Mouse (Mus musculus) midbrain, postnatal 0 days (tissue): ENCODE measurements around the gene Svbp. TPM values are rescaled to one million over a fixed set of nuclear protein-coding genes. Genes with fewer than 3 reads are reported as not detected.

Source experiments
- ATAC-seq: fragments of 200-750 bp; cut with Nextera tagmentation; 2 replicates; pipeline ENCODE4 v1.8.0; 2017; ENCODE audit warnings: moderate number of reproducible peaks, mild to moderate bottlenecking, moderate TSS enrichment, moderate library complexity; ENCODE audit not compliant: low FRiP score
- DNase-seq: peaks from one replicate; pipeline ENCODE4 v3.0.0-alpha.2; 2015; ENCODE audit warnings: low spot score
- H3K27ac ChIP-seq: fragments of 300-500 bp; sonication (generic); 2 replicates; pipeline ENCODE4 v1.5.1; 2014; ENCODE audit warnings: low read depth, mild to moderate bottlenecking, low read length, mixed read lengths
- H3K27me3 ChIP-seq: fragments of 300-500 bp; sonication (generic); 2 replicates; pipeline ENCODE4 v1.6.1; 2014; ENCODE audit warnings: low read length, control low read depth, mixed read lengths; ENCODE audit not compliant: insufficient read depth
- H3K36me3 ChIP-seq: fragments of 300-500 bp; sonication (generic); 2 replicates; pipeline ENCODE4 v1.6.1; 2014; ENCODE audit warnings: low read length, control low read depth, mixed read lengths; ENCODE audit not compliant: insufficient read depth
- H3K4me1 ChIP-seq: fragments of 300-500 bp; sonication (generic); 2 replicates; pipeline ENCODE4 v1.6.1; 2014; ENCODE audit warnings: mild to moderate bottlenecking, control low read depth, antibody characterized with exemption, low read length, mixed read lengths; ENCODE audit not compliant: insufficient read depth
- H3K4me2 ChIP-seq: fragments of 300-500 bp; sonication (generic); 2 replicates; pipeline ENCODE4 v1.6.1; 2014; ENCODE audit warnings: low read depth, mild to moderate bottlenecking, low read length, mixed read lengths; ENCODE audit not compliant: poor library complexity, severe bottlenecking
- H3K4me3 ChIP-seq: fragments of 300-500 bp; sonication (generic); 2 replicates; pipeline ENCODE4 v1.5.1; 2014; ENCODE audit warnings: low read depth, mild to moderate bottlenecking, low read length, moderate library complexity
- H3K9ac ChIP-seq: fragments of 300-500 bp; sonication (generic); replicated peaks from 2 replicates; pipeline ENCODE4 v1.6.1; 2014; ENCODE audit warnings: mild to moderate bottlenecking, low read length, moderate library complexity, mixed read lengths; ENCODE audit not compliant: poor library complexity, severe bottlenecking
- H3K9me3 ChIP-seq: fragments of 300-500 bp; sonication (generic); 2 replicates; pipeline ENCODE4 v1.6.1; 2016; ENCODE audit warnings: low read length, control low read depth
- CTCF ChIP-seq: IDR thresholded peaks from 2 replicates; pipeline ENCODE4 v1.5.1; 2016; ENCODE audit warnings: antibody characterized with exemption, mild to moderate bottlenecking
- WGBS: fragments of 180-500 bp; shearing (Covaris S2); extraction: QIAGEN DNeasy Blood & Tissue Kit; methylation state at CpG from one replicate; pipeline ENCODE4 v1.1.7; 2014; 5-methylcytosine and 5-hydroxymethylcytosine counted together
- polyA plus RNA-seq: library from polyadenylated mRNA; unstranded; fragments of >200 nt; fragmentation: Nextera tagmentation; extraction: Ambion mirVana; gene quantifications from 2 replicates; pipeline ENCODE4 v1.2.1, GENCODE M21; 2015
- total RNA-seq: library from RNA; depleted of rRNA; stranded (reverse); fragments of >200 nt; gene quantifications from 2 replicates; pipeline ENCODE4 v1.2.3, GENCODE M21; 2014; rRNA removed

Svbp gene
- 66.3 and 83.1 TPM in 2 replicates for total RNA-seq
- polyA plus RNA-seq = 196 and 200 TPM in 2 replicates

DNA sequence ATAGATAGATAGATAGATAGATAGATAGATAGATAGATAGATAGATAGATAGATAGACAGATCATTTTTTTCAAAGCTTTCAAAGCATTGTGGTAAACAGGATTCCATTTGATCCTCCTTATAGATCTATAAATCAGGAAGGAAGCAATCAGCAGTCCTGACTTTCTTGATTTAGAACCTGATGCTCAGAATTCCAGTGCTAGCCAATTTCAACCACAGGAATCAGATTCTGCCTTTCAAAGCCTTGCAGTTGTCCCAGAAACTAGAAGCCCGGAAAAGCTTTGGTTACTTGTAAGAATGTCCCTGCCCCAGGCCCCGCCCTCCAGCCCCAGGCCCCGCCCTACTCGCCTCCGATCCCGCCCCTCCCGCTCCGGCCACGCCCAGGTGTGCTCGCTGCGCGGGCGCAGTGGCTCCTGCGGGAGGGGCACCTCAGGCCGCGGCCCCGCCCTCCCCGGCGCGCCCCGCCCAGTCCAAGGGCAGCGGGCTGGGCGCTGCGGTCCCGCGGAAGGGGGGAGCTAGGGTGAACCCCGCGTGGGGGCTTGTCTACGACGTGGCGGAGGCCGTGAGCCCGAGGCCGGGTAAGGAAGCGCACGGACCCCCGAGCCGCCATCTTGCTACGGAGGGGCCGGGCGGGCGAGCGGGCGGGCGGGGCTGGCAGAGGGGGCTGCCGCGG is at the start of gene Svbp:
Svbp (plus strand) TSS at position 398 of the 673 bp plus-strand sequence.
- no peaks in the 10 kb centered on the region for H3K9me3 ChIP-seq
- peak; percentile 88 for DNase-seq
- H3K36me3 ChIP-seq = no peaks in the 10 kb centered on the region
- peak within 1 kb of the TSS; percentile 85 for H3K9ac ChIP-seq
- peak within 1 kb of the TSS; percentile 70 for H3K4me3 ChIP-seq
- peak within 1 kb of the TSS; percentile 71 for H3K4me2 ChIP-seq
- no peaks in the 10 kb centered on the region for H3K27me3 ChIP-seq
- TF ChIP-seq CTCF = no peak
- under 1% methylated on average over 28 of the region's 47 CpGs for WGBS
- H3K4me1 ChIP-seq = peaks cover 10% of the 10 kb centered on the region
- peak within 1 kb of the TSS; percentile 85 for H3K27ac ChIP-seq
- ATAC-seq = peak; percentile 89

DNA sequence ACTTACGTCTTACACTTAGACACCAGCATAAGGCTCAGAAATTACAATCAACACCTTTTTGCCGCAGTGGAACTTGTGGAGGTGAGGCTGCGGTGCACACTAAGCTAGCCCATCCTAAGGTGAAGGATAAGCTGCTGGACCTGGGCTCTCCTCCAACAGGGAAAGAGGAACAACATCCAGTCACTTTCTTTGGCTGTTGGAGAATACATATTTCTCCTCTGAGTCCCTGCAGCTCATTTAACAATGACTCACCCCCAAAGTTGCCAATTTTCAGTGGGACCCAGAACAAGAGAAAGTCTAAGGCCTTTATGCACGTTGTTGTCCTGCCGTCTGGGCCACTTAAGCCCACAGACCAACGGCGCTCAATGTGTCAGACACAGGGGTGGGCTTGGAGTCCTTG is 48.3 kb upstream of the Svbp start:
- H3K4me1 ChIP-seq = no peaks in the 10 kb centered on the region

GRCm38 (mm10) chr4:119147347-119147746 is 47.8 kb upstream of the Svbp start:
- no peak for DNase-seq
- H3K4me3 ChIP-seq = no peak overlapping the region
- H3K4me1 ChIP-seq = no peaks in the 10 kb centered on the region
- no peaks in the 10 kb centered on the region for H3K36me3 ChIP-seq
- WGBS = 94% methylated on average over 5 of the region's 5 CpGs
- no peak for ATAC-seq
- no peak for TF ChIP-seq CTCF
- no peaks in the 10 kb centered on the region for H3K9me3 ChIP-seq
- no peak overlapping the region for H3K27ac ChIP-seq
- no peaks in the 10 kb centered on the region for H3K27me3 ChIP-seq
- H3K4me2 ChIP-seq = no peak overlapping the region
- H3K9ac ChIP-seq = no peak overlapping the region

More for the DNA sequence above, 48.3 kb upstream of the Svbp start:
- Histone ChIP-seq H3K4me2 (no peak overlapping the region), H3K9ac (no peak overlapping the region), H3K27ac (no peak overlapping the region), H3K27me3 (no peaks in the 10 kb centered on the region), H3K9me3 (no peaks in the 10 kb centered on the region), H3K36me3 (no peaks in the 10 kb centered on the region), H3K4me3 (no peak overlapping the region)
- no peak for TF ChIP-seq CTCF
- WGBS = 91% methylated on average over 7 of the region's 7 CpGs
- DNase-seq (no peak), ATAC-seq (no peak)

DNA sequence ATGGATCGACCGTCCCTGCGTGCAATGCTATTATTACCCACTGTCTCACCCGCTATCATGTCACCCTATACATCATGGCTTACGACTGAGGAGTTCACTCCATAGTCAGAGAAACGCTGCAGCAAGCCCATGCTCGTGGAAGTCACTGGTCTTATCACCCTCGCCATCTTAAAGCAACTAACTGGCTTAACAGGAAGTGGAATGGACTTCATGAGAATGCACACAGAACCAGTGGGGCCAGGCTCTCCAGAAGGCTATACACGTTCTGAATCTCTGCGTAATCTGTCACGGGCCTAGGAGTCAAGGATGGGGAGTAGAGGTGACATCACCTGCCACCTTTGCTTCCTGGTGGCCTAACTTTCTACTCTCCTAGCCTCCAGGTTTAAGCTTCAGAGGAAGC is 46.4 kb upstream of the Svbp start:
- Histone ChIP-seq H3K36me3 (no peaks in the 10 kb centered on the region), H3K27ac (no peak overlapping the region), H3K9me3 (no peaks in the 10 kb centered on the region), H3K9ac (no peak overlapping the region), H3K4me2 (no peak overlapping the region), H3K4me1 (no peaks in the 10 kb centered on the region), H3K27me3 (no peaks in the 10 kb centered on the region), H3K4me3 (no peak overlapping the region)
- TF ChIP-seq CTCF = no peak
- no peak for ATAC-seq
- 90% methylated on average over 11 of the region's 11 CpGs for WGBS
- DNase-seq = no peak

DNA sequence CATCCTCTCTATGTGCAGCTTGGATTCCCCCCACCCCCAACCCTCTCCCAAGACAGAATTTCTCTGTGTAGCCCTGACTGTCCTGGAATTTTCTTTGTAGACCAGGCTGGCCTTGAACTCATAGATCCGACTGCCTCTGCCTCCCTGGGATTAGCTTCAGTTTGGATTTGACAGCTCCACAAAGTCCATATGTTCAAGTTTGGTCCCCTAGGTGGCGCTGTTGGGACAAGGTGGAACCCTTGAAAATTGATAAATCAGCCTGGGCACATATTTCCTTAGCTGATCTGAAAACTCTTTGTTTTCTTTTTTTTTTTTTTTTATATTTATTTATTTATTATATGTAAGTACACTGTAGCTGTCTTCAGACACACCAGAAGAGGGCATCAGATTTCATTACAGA is 37.9 kb upstream of the Svbp start:
- Histone ChIP-seq H3K4me2 (no peak overlapping the region), H3K36me3 (no peaks in the 10 kb centered on the region), H3K27me3 (no peaks in the 10 kb centered on the region), H3K4me3 (no peak overlapping the region), H3K9me3 (no peaks in the 10 kb centered on the region), H3K27ac (no peak overlapping the region), H3K9ac (no peak overlapping the region), H3K4me1 (no peaks in the 10 kb centered on the region)
- DNase-seq = peak; percentile 22
- WGBS = 29% methylated on average over 2 of the region's 2 CpGs
- peak; percentile 54 for TF ChIP-seq CTCF
- ATAC-seq = no peak

DNA sequence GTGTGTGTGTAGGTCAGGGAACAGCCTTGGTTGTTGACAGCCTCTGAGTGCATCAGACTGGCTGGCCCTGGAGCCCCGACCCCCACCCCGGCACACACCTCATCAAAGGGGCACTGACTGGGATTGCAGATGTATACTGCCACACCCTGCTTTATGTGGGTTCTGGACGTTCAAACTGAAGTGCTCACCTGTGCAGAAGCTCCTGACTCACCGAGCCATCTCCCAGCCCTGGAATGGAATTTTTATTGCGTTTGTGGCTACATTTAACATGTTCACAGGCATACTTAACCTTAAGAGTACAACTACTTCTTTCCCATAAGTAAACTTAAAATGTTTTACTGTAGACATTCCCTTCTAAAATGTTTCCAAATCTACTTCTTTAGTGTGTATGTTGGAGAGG is 37.2 kb upstream of the Svbp start:
- ATAC-seq = no peak
- 89% methylated on average over 5 of the region's 5 CpGs for WGBS
- no peak overlapping the region for H3K9ac ChIP-seq

More for the DNA sequence above, 37.2 kb upstream of the Svbp start:
- Histone ChIP-seq H3K4me2 (no peak overlapping the region), H3K36me3 (no peaks in the 10 kb centered on the region), H3K4me1 (no peaks in the 10 kb centered on the region), H3K27ac (no peak overlapping the region), H3K27me3 (no peaks in the 10 kb centered on the region), H3K4me3 (no peak overlapping the region), H3K9me3 (no peaks in the 10 kb centered on the region)
- no peak for DNase-seq
- no peak for TF ChIP-seq CTCF
